Mouse (Mus musculus) testis, adult 10 weeks (tissue): ENCODE results near the gene Slc13a4. TPM values are rescaled to one million over a fixed set of nuclear protein-coding genes. Genes with fewer than 3 reads are reported as not detected.

Experiments used
- polyA plus RNA-seq: library from polyadenylated mRNA; stranded (reverse); fragments of 350-450 nt; fragmentation: Illumina TruSeq; extraction: RNeasy Lipid Tissue Mini Kit (QIAGEN cat#74804); gene quantifications from one replicate; pipeline ENCODE4 v1.2.3, GENCODE M21; 2014; ENCODE audit warnings: low read depth, low replicate concordance

Slc13a4 gene
- 1.7 TPM for polyA plus RNA-seq

GRCm38 (mm10) chr6:35308037-35308436 is at the start of gene Slc13a4:
Gene Slc13a4 (minus strand): TSS chr6:35308131.

GRCm38 (mm10) chr6:35326111-35326515 is 18.2 kb upstream of the Slc13a4 start, which contains the start of gene Fam180a:
Gene Fam180a (minus strand): TSS chr6:35326141.

Other genes with a start within 250 kb of the Slc13a4 start
- gene Cnot4, start 174.4 kb downstream of the Slc13a4 start, polyA plus RNA-seq, result 137 TPM
- gene Nup205, start 130.7 kb downstream of the Slc13a4 start, polyA plus RNA-seq, result 259 TPM
- 1.2 TPM for gene Fam180a, start 18.0 kb upstream of the Slc13a4 start, polyA plus RNA-seq
- 115 TPM for gene Mtpn, start 231.8 kb upstream of the Slc13a4 start, polyA plus RNA-seq